Mouse (Mus musculus): ENCODE results near the gene Robo1. TPM values are rescaled to one million over a fixed set of nuclear protein-coding genes. Genes with fewer than 3 reads are reported as not detected.

Gene Robo1
- polyA plus RNA-seq, 1 experiment from 2014 or later: 30.1 TPM

- no peaks in the 10 kb centered on the region for H3K9me3 ChIP-seq (replicated peaks)
- H3K27ac ChIP-seq (ENCODE audit: poor library complexity, severe bottlenecking): no peak overlapping the region
- H3K4me1 ChIP-seq (replicated peaks): no peaks in the 10 kb centered on the region
- no peak overlapping the region for H3K4me3 ChIP-seq
- peaks cover 16% of the 10 kb centered on the region for H3K36me3 ChIP-seq
- H3K9ac ChIP-seq: no peak overlapping the region
- ATAC-seq (ENCODE audit: insufficient number of reproducible peaks, low FRiP score): no peak
- H3K27me3 ChIP-seq (replicated peaks): no peaks in the 10 kb centered on the region
- WGBS: 71% methylated on average over 8 of the region's 8 CpGs
- H3K4me2 ChIP-seq: no peak overlapping the region
These were observed 699.3 kb downstream of the Robo1 start for GRCm38 (mm10) chr16:73007434-73007833.

GRCm38 (mm10) chr16:73011313-73011712 is 703.2 kb downstream of the Robo1 start:
- Histone ChIP-seq H3K4me3 (no peak overlapping the region), H3K27ac (ENCODE audit: poor library complexity, severe bottlenecking) (no peak overlapping the region), H3K27me3 (replicated peaks) (no peaks in the 10 kb centered on the region), H3K4me2 (no peak overlapping the region), H3K9ac (no peak overlapping the region), H3K36me3 (peaks cover 11% of the 10 kb centered on the region), H3K4me1 (replicated peaks) (peaks cover 9% of the 10 kb centered on the region; the same call in 1 of the 2 replicates), H3K9me3 (replicated peaks) (no peaks in the 10 kb centered on the region)
- 72% methylated on average over 7 of the region's 7 CpGs for WGBS
- no peak for ATAC-seq (ENCODE audit: insufficient number of reproducible peaks, low FRiP score)

- Histone ChIP-seq H3K4me3 (no peak overlapping the region), H3K9ac (no peak overlapping the region), H3K9me3 (replicated peaks) (no peaks in the 10 kb centered on the region), H3K4me1 (replicated peaks) (peaks cover 19% of the 10 kb centered on the region), H3K4me2 (no peak overlapping the region), H3K27me3 (replicated peaks) (no peaks in the 10 kb centered on the region), H3K36me3 (peaks cover 13% of the 10 kb centered on the region), H3K27ac (ENCODE audit: poor library complexity, severe bottlenecking) (no peak overlapping the region)
- ATAC-seq (ENCODE audit: insufficient number of reproducible peaks, low FRiP score): no peak
- WGBS: 86% methylated on average over 11 of the region's 11 CpGs
These were observed 704.8 kb downstream of the Robo1 start for GRCm38 (mm10) chr16:73012926-73013325.

- peaks cover 19% of the 10 kb centered on the region for H3K4me1 ChIP-seq (replicated peaks)
- H3K27ac ChIP-seq (ENCODE audit: poor library complexity, severe bottlenecking): no peak overlapping the region
- no peaks in the 10 kb centered on the region for H3K9me3 ChIP-seq (replicated peaks)
- H3K9ac ChIP-seq: no peak overlapping the region
- H3K4me2 ChIP-seq: no peak overlapping the region
- no peak overlapping the region for H3K4me3 ChIP-seq
- H3K27me3 ChIP-seq (replicated peaks): no peaks in the 10 kb centered on the region
- WGBS: 75% methylated on average over 8 of the region's 8 CpGs
- no peak for ATAC-seq (ENCODE audit: insufficient number of reproducible peaks, low FRiP score)
- peaks cover 12% of the 10 kb centered on the region for H3K36me3 ChIP-seq
These were observed 706.4 kb downstream of the Robo1 start for GRCm38 (mm10) chr16:73014544-73014943.

GRCm38 (mm10) chr16:73015976-73016375 is 707.9 kb downstream of the Robo1 start:
- no peak overlapping the region for H3K4me2 ChIP-seq
- 36% methylated on average over 4 of the region's 4 CpGs for WGBS
- H3K27me3 ChIP-seq (replicated peaks): no peaks in the 10 kb centered on the region
- peaks cover 19% of the 10 kb centered on the region for H3K4me1 ChIP-seq (replicated peaks)
- ATAC-seq (ENCODE audit: insufficient number of reproducible peaks, low FRiP score): no peak
- H3K4me3 ChIP-seq: no peak overlapping the region
- H3K9ac ChIP-seq: no peak overlapping the region
- peaks cover 10% of the 10 kb centered on the region for H3K36me3 ChIP-seq
- no peaks in the 10 kb centered on the region for H3K9me3 ChIP-seq (replicated peaks)
- H3K27ac ChIP-seq (ENCODE audit: poor library complexity, severe bottlenecking): no peak overlapping the region; the same call in 1 of the 2 replicates

- WGBS: 48% methylated on average over 7 of the region's 7 CpGs
- no peaks in the 10 kb centered on the region for H3K9me3 ChIP-seq (replicated peaks)
- H3K27me3 ChIP-seq (replicated peaks): no peaks in the 10 kb centered on the region
- ATAC-seq (ENCODE audit: insufficient number of reproducible peaks, low FRiP score): no peak
- H3K4me2 ChIP-seq: no peak overlapping the region
- peaks cover 19% of the 10 kb centered on the region for H3K4me1 ChIP-seq (replicated peaks)
- no peak overlapping the region for H3K4me3 ChIP-seq
- no peak overlapping the region for H3K9ac ChIP-seq
- peaks cover 10% of the 10 kb centered on the region; the same call in 1 of the 2 replicates for H3K36me3 ChIP-seq
- no peak overlapping the region for H3K27ac ChIP-seq (ENCODE audit: poor library complexity, severe bottlenecking)
These were observed 708.7 kb downstream of the Robo1 start for GRCm38 (mm10) chr16:73016801-73017200.

- ATAC-seq (ENCODE audit: insufficient number of reproducible peaks, low FRiP score): no peak
- Histone ChIP-seq H3K4me1 (replicated peaks) (no peaks in the 10 kb centered on the region), H3K36me3 (peaks cover 8% of the 10 kb centered on the region; the same call in 1 of the 2 replicates), H3K27me3 (replicated peaks) (no peaks in the 10 kb centered on the region), H3K4me2 (no peak overlapping the region), H3K9ac (no peak overlapping the region), H3K27ac (ENCODE audit: poor library complexity, severe bottlenecking) (no peak overlapping the region), H3K9me3 (replicated peaks) (no peaks in the 10 kb centered on the region), H3K4me3 (no peak overlapping the region)
- WGBS: 91% methylated on average over 13 of the region's 13 CpGs
These were observed 716.2 kb downstream of the Robo1 start for GRCm38 (mm10) chr16:73024326-73024725.

GRCm38 (mm10) chr16:73027692-73028091 is 719.6 kb downstream of the Robo1 start:
- Histone ChIP-seq H3K4me2 (no peak overlapping the region), H3K27ac (ENCODE audit: poor library complexity, severe bottlenecking) (no peak overlapping the region), H3K4me3 (no peak overlapping the region), H3K4me1 (replicated peaks) (no peaks in the 10 kb centered on the region), H3K9ac (no peak overlapping the region), H3K9me3 (replicated peaks) (no peaks in the 10 kb centered on the region), H3K27me3 (replicated peaks) (no peaks in the 10 kb centered on the region), H3K36me3 (peaks cover 8% of the 10 kb centered on the region; the same call in 1 of the 2 replicates)
- 83% methylated on average over 14 of the region's 14 CpGs for WGBS
- ATAC-seq (ENCODE audit: insufficient number of reproducible peaks, low FRiP score): no peak

GRCm38 (mm10) chr16:73030999-73031398 is 722.9 kb downstream of the Robo1 start:
- H3K36me3 ChIP-seq: peaks cover 6% of the 10 kb centered on the region
- no peak overlapping the region for H3K9ac ChIP-seq
- H3K4me1 ChIP-seq (replicated peaks): no peaks in the 10 kb centered on the region
- no peaks in the 10 kb centered on the region for H3K27me3 ChIP-seq (replicated peaks)
- WGBS: 76% methylated on average over 4 of the region's 4 CpGs
- no peak for ATAC-seq (ENCODE audit: insufficient number of reproducible peaks, low FRiP score)
- H3K4me3 ChIP-seq: no peak overlapping the region
- no peak overlapping the region for H3K27ac ChIP-seq (ENCODE audit: poor library complexity, severe bottlenecking)
- no peak overlapping the region for H3K4me2 ChIP-seq
- H3K9me3 ChIP-seq (replicated peaks): no peaks in the 10 kb centered on the region

GRCm38 (mm10) chr16:73035210-73035985 is 727.3 kb downstream of the Robo1 start:
- no peak overlapping the region for H3K4me3 ChIP-seq
- peaks cover 18% of the 10 kb centered on the region for H3K36me3 ChIP-seq
- 0 out of 2 replicates have a peak, but pooled peaks cover under 1% of the 10 kb centered on the region for H3K9me3 ChIP-seq (replicated peaks)
- no peak overlapping the region for H3K27ac ChIP-seq (ENCODE audit: poor library complexity, severe bottlenecking)
- ATAC-seq (ENCODE audit: insufficient number of reproducible peaks, low FRiP score): no peak
- H3K27me3 ChIP-seq (replicated peaks): no peaks in the 10 kb centered on the region
- no peaks in the 10 kb centered on the region for H3K4me1 ChIP-seq (replicated peaks)
- no peak overlapping the region for H3K9ac ChIP-seq
- 90% methylated on average over 20 of the region's 20 CpGs for WGBS
- H3K4me2 ChIP-seq: no peak overlapping the region

- H3K9me3 ChIP-seq (replicated peaks): 0 out of 2 replicates have a peak, but pooled peaks cover 13% of the 10 kb centered on the region
- H3K27ac ChIP-seq (ENCODE audit: poor library complexity, severe bottlenecking): no peak overlapping the region
- ATAC-seq (ENCODE audit: insufficient number of reproducible peaks, low FRiP score): no peak
- WGBS: 65% methylated on average over 7 of the region's 7 CpGs
- no peak overlapping the region for H3K4me2 ChIP-seq
- no peak overlapping the region for H3K4me3 ChIP-seq
- peaks cover 32% of the 10 kb centered on the region for H3K36me3 ChIP-seq
- no peak overlapping the region for H3K9ac ChIP-seq
- H3K27me3 ChIP-seq (replicated peaks): no peaks in the 10 kb centered on the region
- H3K4me1 ChIP-seq (replicated peaks): no peaks in the 10 kb centered on the region
These were observed 730.4 kb downstream of the Robo1 start for GRCm38 (mm10) chr16:73038552-73038951.

All from heart, embryonic 12.5 days (tissue).